Mouse (Mus musculus): ENCODE measurements around the gene 1110017D15Rik.

- TF ChIP-seq POLR2A (IDR thresholded peaks at IDR 0.05; ENCODE audit: low read depth, low read length) (no peak), CTCF (IDR thresholded peaks at IDR 0.05; ENCODE audit: borderline replicate concordance, insufficient read depth, low read length) (no peak)
These were observed 22.1 kb downstream of the 1110017D15Rik start for GRCm38 (mm10) chr4:41495076-41495475.
